Mouse (Mus musculus): Measurements from ENCODE around the gene Bcl7c. TPM values are rescaled to one million over a fixed set of nuclear protein-coding genes. Genes with fewer than 3 reads are reported as not detected.

Bcl7c gene
- polyA plus RNA-seq (2014; fragmentation: Nextera tagmentation; extraction: Ambion mirVana), result 44.3 and 52.2 TPM in 2 replicates

DNA sequence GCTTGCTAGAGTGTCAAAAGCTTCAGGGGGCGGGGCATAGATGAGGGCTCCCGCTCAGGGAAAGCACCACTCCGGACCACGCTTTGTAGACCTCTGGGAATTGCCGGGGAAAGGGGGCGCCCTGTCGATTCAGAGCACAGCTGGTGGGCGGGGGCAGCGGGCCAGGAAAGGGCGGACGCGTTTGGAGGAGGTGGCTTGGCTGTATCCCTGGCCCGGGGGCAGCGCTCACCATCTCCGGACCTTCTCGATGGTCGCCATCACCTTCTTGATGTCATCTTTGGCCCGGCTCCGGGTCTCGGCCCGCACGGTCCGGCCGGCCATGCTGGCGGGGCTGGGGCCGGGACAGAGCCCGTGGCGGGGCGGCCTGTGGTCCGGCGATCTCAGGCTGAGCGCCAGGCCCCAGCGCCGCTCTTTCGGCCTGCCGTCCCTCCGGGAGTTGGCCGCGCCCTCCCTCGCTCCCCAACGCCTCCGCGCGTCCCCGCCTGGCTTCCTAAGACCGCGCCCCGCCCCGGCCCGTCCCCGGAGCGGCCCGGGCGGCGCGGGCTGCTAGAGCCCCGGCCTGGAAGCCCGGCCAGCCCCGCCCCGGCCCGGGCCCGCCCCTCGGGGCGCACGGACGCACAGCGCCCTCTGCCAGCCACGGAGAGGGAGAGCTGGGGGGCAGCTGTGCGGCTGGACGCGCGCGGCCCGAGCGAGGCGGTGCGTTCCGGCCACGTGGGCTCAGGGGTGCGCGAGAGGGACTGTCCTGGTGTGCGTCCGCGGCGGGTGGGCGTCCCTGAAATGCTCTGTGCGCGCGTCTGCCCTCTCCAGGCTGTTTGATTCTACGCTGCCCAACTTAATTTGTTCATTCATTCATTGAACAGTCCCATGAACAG lies at the start of gene Bcl7c:
Bcl7c (minus strand) TSS at position 727 of the 872 bp plus-strand sequence.
- Histone ChIP-seq H3K4me3 (ENCODE audit: low read depth, low read length) (peak within 1 kb of the TSS; percentile 74), H3K36me3 (ENCODE audit: control insufficient read depth, insufficient read depth, low read length) (no peaks in the 10 kb centered on the region; the same call in 1 of the 2 replicates), H3K27me3 (ENCODE audit: control insufficient read depth, insufficient read depth, low read length) (no peaks in the 10 kb centered on the region), H3K4me1 (ENCODE audit: control insufficient read depth, insufficient read depth, low read length) (peaks cover 22% of the 10 kb centered on the region), H3K9me3 (ENCODE audit: control insufficient read depth, low read length) (no peaks in the 10 kb centered on the region), H3K4me2 (peak within 1 kb of the TSS; percentile 59), H3K27ac (ENCODE audit: low read depth, low read length) (peak within 1 kb of the TSS; percentile 93), H3K9ac (ENCODE audit: low read length) (peak within 1 kb of the TSS; percentile 85)
- under 1% methylated on average over 79 of the region's 90 CpGs for WGBS
- ATAC-seq (ENCODE audit: low FRiP score), result peak; percentile 88
- DNase-seq (ENCODE audit: low spot score, missing footprints), result peak; percentile 98

DNA sequence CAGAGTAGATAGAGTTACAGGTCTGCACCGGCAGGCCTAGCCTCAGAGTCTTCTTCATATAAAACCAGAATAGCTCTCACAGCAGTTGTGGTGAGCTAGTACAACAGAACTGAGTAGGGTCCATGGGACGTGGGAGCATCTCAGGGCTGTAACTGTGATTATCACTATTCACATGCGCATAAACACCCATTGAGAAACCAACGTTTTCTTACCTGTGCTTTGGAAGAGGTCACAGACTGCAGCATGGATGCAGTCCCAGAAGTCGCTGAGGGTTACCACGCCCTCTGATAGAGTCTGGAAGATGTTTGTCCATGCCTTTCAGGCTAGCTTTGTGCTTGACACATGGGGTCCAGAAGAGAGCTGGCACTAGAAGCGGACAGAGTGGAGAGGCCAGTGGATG lies 45.0 kb upstream of the Bcl7c start:
- 94% methylated on average over 7 of the region's 7 CpGs for whole genome bisulfite sequencing

DNA sequence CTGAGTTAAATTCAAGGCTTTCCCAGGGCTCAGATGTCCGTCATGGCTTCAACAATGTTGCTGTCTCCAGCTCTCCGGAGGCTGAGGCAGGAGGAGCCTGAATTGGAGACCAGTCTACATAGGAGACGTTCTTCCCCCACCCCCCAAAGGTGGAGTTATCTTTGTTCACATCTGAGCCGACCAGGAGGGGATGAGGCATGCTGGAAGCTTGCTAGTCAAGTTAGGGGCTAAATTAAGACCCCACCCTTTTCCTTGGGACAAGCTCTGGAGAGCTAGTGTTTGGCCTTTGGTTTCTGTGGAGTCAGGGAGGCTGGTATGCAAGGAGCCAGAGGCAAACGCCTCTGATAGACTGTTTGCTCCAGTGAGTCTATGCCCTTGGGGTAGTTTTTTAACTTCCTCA lies 44.4 kb upstream of the Bcl7c start:
- no peaks in the 10 kb centered on the region for H3K9me3 ChIP-seq (ENCODE audit: control insufficient read depth, low read length)
- no peak overlapping the region for H3K4me2 ChIP-seq
- H3K27ac ChIP-seq (ENCODE audit: low read depth, low read length), result no peak overlapping the region
- H3K9ac ChIP-seq (ENCODE audit: low read length), result no peak overlapping the region
- ATAC-seq (ENCODE audit: low FRiP score), result no peak
- DNase-seq (ENCODE audit: low spot score, missing footprints), result no peak
- H3K27me3 ChIP-seq (ENCODE audit: control insufficient read depth, insufficient read depth, low read length), result no peaks in the 10 kb centered on the region
- 88% methylated on average over 5 of the region's 5 CpGs for WGBS
- peaks cover 49% of the 10 kb centered on the region for H3K36me3 ChIP-seq (ENCODE audit: control insufficient read depth, insufficient read depth, low read length)
- no peak overlapping the region for H3K4me3 ChIP-seq (ENCODE audit: low read depth, low read length)
- no peaks in the 10 kb centered on the region for H3K4me1 ChIP-seq (ENCODE audit: control insufficient read depth, insufficient read depth, low read length)

More for the DNA sequence above, 45.0 kb upstream of the Bcl7c start:
- no peak overlapping the region for H3K4me2 ChIP-seq
- DNase-seq (ENCODE audit: low spot score, missing footprints) (no peak), ATAC-seq (ENCODE audit: low FRiP score) (no peak)
- H3K9ac ChIP-seq (ENCODE audit: low read length), result no peak overlapping the region
- no peak overlapping the region for H3K27ac ChIP-seq (ENCODE audit: low read depth, low read length)
- no peaks in the 10 kb centered on the region for H3K27me3 ChIP-seq (ENCODE audit: control insufficient read depth, insufficient read depth, low read length)
- H3K9me3 ChIP-seq (ENCODE audit: control insufficient read depth, low read length), result no peaks in the 10 kb centered on the region
- H3K36me3 ChIP-seq (ENCODE audit: control insufficient read depth, insufficient read depth, low read length), result peaks cover 46% of the 10 kb centered on the region
- no peak overlapping the region for H3K4me3 ChIP-seq (ENCODE audit: low read depth, low read length)
- H3K4me1 ChIP-seq (ENCODE audit: control insufficient read depth, insufficient read depth, low read length), result no peaks in the 10 kb centered on the region

- Histone ChIP-seq H3K9ac (ENCODE audit: low read length) (no peak overlapping the region), H3K36me3 (ENCODE audit: control insufficient read depth, insufficient read depth, low read length) (peaks cover 45% of the 10 kb centered on the region), H3K9me3 (ENCODE audit: control insufficient read depth, low read length) (no peaks in the 10 kb centered on the region), H3K27ac (ENCODE audit: low read depth, low read length) (no peak overlapping the region), H3K4me1 (ENCODE audit: control insufficient read depth, insufficient read depth, low read length) (peaks cover 9% of the 10 kb centered on the region), H3K4me2 (no peak overlapping the region), H3K4me3 (ENCODE audit: low read depth, low read length) (no peak overlapping the region), H3K27me3 (ENCODE audit: control insufficient read depth, insufficient read depth, low read length) (no peaks in the 10 kb centered on the region)
- WGBS, result 93% methylated on average over 27 of the region's 27 CpGs
- DNase-seq (ENCODE audit: low spot score, missing footprints), result no peak
- no peak for ATAC-seq (ENCODE audit: low FRiP score)
Measured at GRCm38 (mm10) chr7:127752069-127752468, 43.3 kb upstream of the Bcl7c start.

DNA sequence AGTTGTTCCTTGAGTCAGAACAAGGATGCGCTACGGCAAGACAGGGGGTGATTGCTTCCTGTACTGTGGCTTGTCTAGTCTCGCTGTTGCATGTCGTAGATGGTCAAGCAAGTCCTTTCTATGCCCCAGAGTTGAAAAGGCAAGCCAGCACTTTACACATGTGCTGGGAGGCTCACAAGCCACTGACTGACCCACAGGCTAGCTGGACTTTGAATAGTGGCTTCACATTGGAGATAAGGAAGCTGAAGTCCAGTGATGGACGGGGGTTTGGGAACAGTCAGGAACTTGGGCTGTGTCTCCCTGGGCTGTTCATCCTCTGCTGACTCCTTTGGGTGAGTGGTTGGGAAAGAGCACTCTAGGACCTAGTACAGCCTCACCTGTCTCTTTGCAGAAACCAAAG lies 42.9 kb upstream of the Bcl7c start:
- WGBS, result 95% methylated on average over 5 of the region's 5 CpGs
- H3K36me3 ChIP-seq (ENCODE audit: control insufficient read depth, insufficient read depth, low read length), result peaks cover 45% of the 10 kb centered on the region

GRCm38 (mm10) chr7:127750131-127751127 lies 41.7 kb upstream of the Bcl7c start:
- ATAC-seq (ENCODE audit: low FRiP score), result no peak
- H3K27ac ChIP-seq (ENCODE audit: low read depth, low read length), result no peak overlapping the region
- H3K9me3 ChIP-seq (ENCODE audit: control insufficient read depth, low read length), result no peaks in the 10 kb centered on the region
- no peaks in the 10 kb centered on the region for H3K27me3 ChIP-seq (ENCODE audit: control insufficient read depth, insufficient read depth, low read length)
- H3K4me3 ChIP-seq (ENCODE audit: low read depth, low read length), result no peak overlapping the region
- no peak for DNase-seq (ENCODE audit: low spot score, missing footprints)
- 87% methylated on average over 19 of the region's 19 CpGs for WGBS
- peaks cover 10% of the 10 kb centered on the region for H3K4me1 ChIP-seq (ENCODE audit: control insufficient read depth, insufficient read depth, low read length)
- H3K4me2 ChIP-seq, result no peak overlapping the region
- peaks cover 45% of the 10 kb centered on the region for H3K36me3 ChIP-seq (ENCODE audit: control insufficient read depth, insufficient read depth, low read length)
- no peak overlapping the region for H3K9ac ChIP-seq (ENCODE audit: low read length)

More for the DNA sequence above, 42.9 kb upstream of the Bcl7c start:
- peaks cover 10% of the 10 kb centered on the region for H3K4me1 ChIP-seq (ENCODE audit: control insufficient read depth, insufficient read depth, low read length)
- ATAC-seq (ENCODE audit: low FRiP score), result no peak
- no peak overlapping the region for H3K4me2 ChIP-seq
- no peaks in the 10 kb centered on the region for H3K9me3 ChIP-seq (ENCODE audit: control insufficient read depth, low read length)
- no peak overlapping the region for H3K4me3 ChIP-seq (ENCODE audit: low read depth, low read length)
- no peak for DNase-seq (ENCODE audit: low spot score, missing footprints)
- H3K27ac ChIP-seq (ENCODE audit: low read depth, low read length), result no peak overlapping the region
- no peak overlapping the region for H3K9ac ChIP-seq (ENCODE audit: low read length)
- H3K27me3 ChIP-seq (ENCODE audit: control insufficient read depth, insufficient read depth, low read length), result no peaks in the 10 kb centered on the region

- Histone ChIP-seq H3K4me2 (peak overlapping the region; percentile 87), H3K4me3 (ENCODE audit: low read depth, low read length) (no peak overlapping the region), H3K9me3 (ENCODE audit: control insufficient read depth, low read length) (no peaks in the 10 kb centered on the region), H3K36me3 (ENCODE audit: control insufficient read depth, insufficient read depth, low read length) (peaks cover 37% of the 10 kb centered on the region), H3K4me1 (ENCODE audit: control insufficient read depth, insufficient read depth, low read length) (peaks cover 10% of the 10 kb centered on the region), H3K27me3 (ENCODE audit: control insufficient read depth, insufficient read depth, low read length) (no peaks in the 10 kb centered on the region), H3K27ac (ENCODE audit: low read depth, low read length) (no peak overlapping the region), H3K9ac (ENCODE audit: low read length) (no peak overlapping the region)
- 94% methylated on average over 28 of the region's 28 CpGs for WGBS
- ATAC-seq (ENCODE audit: low FRiP score) (no peak), DNase-seq (ENCODE audit: low spot score, missing footprints) (no peak)
Measured at GRCm38 (mm10) chr7:127748235-127748560, 39.5 kb upstream of the Bcl7c start.

GRCm38 (mm10) chr7:127747559-127748234 lies 39.0 kb upstream of the Bcl7c start:
- Histone ChIP-seq H3K36me3 (ENCODE audit: control insufficient read depth, insufficient read depth, low read length) (peaks cover 33% of the 10 kb centered on the region), H3K4me2 (peak overlapping the region; percentile 87), H3K4me1 (ENCODE audit: control insufficient read depth, insufficient read depth, low read length) (peaks cover 10% of the 10 kb centered on the region), H3K9ac (ENCODE audit: low read length) (peak overlapping the region; percentile 93), H3K9me3 (ENCODE audit: control insufficient read depth, low read length) (no peaks in the 10 kb centered on the region), H3K27ac (ENCODE audit: low read depth, low read length) (peak overlapping the region; percentile 88; the same call in 1 of the 2 replicates), H3K27me3 (ENCODE audit: control insufficient read depth, insufficient read depth, low read length) (no peaks in the 10 kb centered on the region), H3K4me3 (ENCODE audit: low read depth, low read length) (peak overlapping the region; percentile 86)
- 36% methylated on average over 6 of the region's 6 CpGs for WGBS
- DNase-seq (ENCODE audit: low spot score, missing footprints), result no peak
- ATAC-seq (ENCODE audit: low FRiP score), result no peak

Measured in midbrain, embryonic 11.5 days (tissue).